Mouse (Mus musculus) embryonic facial prominence, embryonic 14.5 days (tissue): ENCODE measurements around the gene Mthfd1l. TPM values are rescaled to one million over a fixed set of nuclear protein-coding genes. Genes with fewer than 3 reads are reported as not detected.
A peak's percentile ranks its signal among the peaks of the same experiment; 100 is the strongest.

Experiments used
- ATAC-seq: fragments of 200-750 bp; cut with Nextera tagmentation; 2 replicates; pipeline ENCODE4 v1.8.0; 2017; ENCODE audit warnings: low read depth, moderate number of reproducible peaks, moderate TSS enrichment
- DNase-seq: peaks from one replicate; pipeline ENCODE4 v3.0.0-alpha.2; 2015; ENCODE audit warnings: low spot score
- H3K27ac ChIP-seq: fragments of 300-500 bp; sonication (generic); replicated peaks from 2 replicates; pipeline ENCODE4 v1.5.1; 2014; ENCODE audit warnings: low read depth, mild to moderate bottlenecking, low read length, moderate library complexity
- H3K27me3 ChIP-seq: fragments of 300-500 bp; sonication (generic); replicated peaks from 2 replicates; pipeline ENCODE4 v1.6.1; 2014; ENCODE audit warnings: low read length; ENCODE audit not compliant: control insufficient read depth, insufficient read depth
- H3K36me3 ChIP-seq: fragments of 300-500 bp; sonication (generic); 2 replicates; pipeline ENCODE4 v1.6.1; 2014; ENCODE audit warnings: low read length, mixed read lengths; ENCODE audit not compliant: control insufficient read depth, insufficient read depth
- H3K4me1 ChIP-seq: fragments of 300-500 bp; sonication (generic); 2 replicates; pipeline ENCODE4 v1.6.1; 2014; ENCODE audit warnings: antibody characterized with exemption, low read length; ENCODE audit not compliant: control insufficient read depth, insufficient read depth
- H3K4me2 ChIP-seq: fragments of 300-500 bp; sonication (generic); 2 replicates; pipeline ENCODE4 v1.6.1; 2014; ENCODE audit warnings: low read depth, mild to moderate bottlenecking, low read length, moderate library complexity, mixed read lengths
- H3K4me3 ChIP-seq: fragments of 300-500 bp; sonication (generic); 2 replicates; pipeline ENCODE4 v1.5.1; 2014; ENCODE audit warnings: low read depth, mild to moderate bottlenecking, low read length
- H3K9ac ChIP-seq: fragments of 300-500 bp; sonication (generic); 2 replicates; pipeline ENCODE4 v1.6.1; 2014; ENCODE audit warnings: low read depth, mild to moderate bottlenecking, low read length, moderate library complexity, mixed read lengths
- H3K9me3 ChIP-seq: fragments of 300-500 bp; sonication (generic); 2 replicates; pipeline ENCODE4 v1.6.1; 2016; ENCODE audit warnings: low read length; ENCODE audit not compliant: control insufficient read depth
- WGBS: fragments of 180-500 bp; shearing (Covaris S2); extraction: QIAGEN DNeasy Blood & Tissue Kit; methylation state at CpG from one replicate; pipeline ENCODE4 v1.1.7; 2014; 5-methylcytosine and 5-hydroxymethylcytosine counted together
- polyA plus RNA-seq: library from polyadenylated mRNA; unstranded; fragments of >200 nt; fragmentation: Nextera tagmentation; extraction: Ambion mirVana; gene quantifications from 2 replicates; pipeline ENCODE4 v1.2.1, GENCODE M21; 2014

Mthfd1l gene
- polyA plus RNA-seq, 1 experiment from 2014 or later = 8.6 TPM

DNA sequence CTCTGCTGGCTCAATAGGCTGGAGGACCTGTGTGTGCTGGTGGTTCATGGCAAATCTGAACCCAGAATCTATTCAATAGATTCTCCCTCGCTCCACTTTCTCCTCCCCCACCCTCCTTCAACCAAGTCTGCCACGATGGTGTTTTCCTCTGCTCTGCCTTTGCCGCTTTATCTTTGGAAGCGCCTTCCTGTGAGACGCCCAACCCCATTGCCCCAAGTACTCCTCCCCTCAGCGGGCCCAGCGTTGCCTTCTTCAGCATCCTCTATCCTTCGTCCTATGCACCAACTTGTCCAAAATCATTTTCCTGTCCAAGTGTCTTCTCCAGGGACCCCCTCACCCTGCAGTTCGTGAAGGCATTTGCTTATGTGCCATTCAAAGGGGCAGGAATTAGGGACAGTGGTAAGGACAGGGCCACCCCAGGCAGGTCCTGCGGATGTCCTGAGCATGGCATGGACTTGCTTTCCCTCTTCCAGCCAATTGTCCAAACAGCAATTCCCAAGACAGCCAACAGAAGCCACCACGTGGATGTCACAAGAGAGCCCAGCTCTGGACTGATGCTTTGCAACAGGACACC lies 157.2 kb downstream of the Mthfd1l start:
- Histone ChIP-seq H3K4me1 (peaks cover 16% of the 10 kb centered on the region; the same call in 1 of the 2 replicates), H3K27me3 (no peaks in the 10 kb centered on the region), H3K36me3 (no peaks in the 10 kb centered on the region), H3K4me3 (no peak overlapping the region), H3K4me2 (no peak overlapping the region), H3K9me3 (no peaks in the 10 kb centered on the region), H3K27ac (no peak overlapping the region), H3K9ac (no peak overlapping the region)
- ATAC-seq = no peak
- DNase-seq = no peak
- 81% methylated on average over 11 of the region's 11 CpGs for WGBS

DNA sequence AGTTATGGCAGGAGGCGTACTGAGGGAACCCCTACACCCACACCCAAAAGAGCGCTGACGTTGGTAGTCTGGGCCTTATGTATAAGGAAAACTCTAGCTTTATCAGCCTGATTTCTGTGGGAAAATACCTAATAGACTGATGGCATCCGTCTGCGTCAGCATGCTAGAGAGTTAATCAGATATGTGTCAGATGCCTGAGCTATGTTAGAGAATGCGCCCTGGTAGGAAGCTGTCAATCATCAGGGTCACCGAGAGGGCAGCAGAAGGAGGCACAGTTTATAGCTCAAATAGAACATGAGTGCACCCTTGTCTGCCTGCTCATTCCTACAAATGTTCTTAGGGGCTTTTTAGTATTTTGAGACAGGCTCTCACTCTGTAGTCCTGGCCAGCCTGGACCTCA lies 159.8 kb downstream of the Mthfd1l start:
- Histone ChIP-seq H3K4me2 (no peak overlapping the region), H3K9ac (no peak overlapping the region), H3K4me3 (no peak overlapping the region), H3K9me3 (no peaks in the 10 kb centered on the region), H3K27ac (no peak overlapping the region), H3K27me3 (no peaks in the 10 kb centered on the region), H3K4me1 (peaks cover 5% of the 10 kb centered on the region; the same call in 1 of the 2 replicates), H3K36me3 (no peaks in the 10 kb centered on the region)
- 0 out of 2 replicates have a peak, but pooled peaks have one; percentile 49 for ATAC-seq
- DNase-seq = peak; percentile 45
- 43% methylated on average over 7 of the region's 7 CpGs for WGBS

DNA sequence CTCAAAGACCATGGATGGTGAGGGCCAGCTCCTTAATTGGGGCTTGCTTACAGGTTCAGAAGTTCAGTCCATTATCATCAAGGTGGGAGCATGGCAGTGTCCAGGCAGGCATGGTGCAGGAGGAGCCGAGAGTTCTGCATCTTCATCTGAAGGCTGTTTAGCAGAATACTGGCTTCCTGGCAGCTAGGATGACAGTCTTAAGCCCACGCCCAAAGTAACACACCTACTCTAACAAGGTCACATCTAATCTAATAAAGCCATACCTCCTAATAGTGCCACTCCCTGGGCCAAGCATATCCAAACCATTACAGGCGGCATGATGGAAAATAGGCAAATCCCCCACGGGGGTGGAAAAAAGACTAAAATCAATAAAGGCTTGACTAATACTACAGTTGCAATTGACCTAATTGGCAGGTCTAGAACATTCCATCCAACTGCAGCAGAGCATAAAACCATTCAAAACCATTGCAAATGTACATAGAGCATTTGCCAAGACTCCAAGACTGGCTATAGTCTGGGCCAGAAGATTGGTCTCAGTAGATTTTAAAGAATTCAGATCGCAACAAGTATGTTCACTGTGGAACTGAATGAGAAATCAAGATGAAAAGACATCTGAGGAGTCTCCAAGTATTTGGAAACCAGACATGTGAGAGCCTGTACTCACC lies 162.3 kb downstream of the Mthfd1l start:
- no peak overlapping the region for H3K4me3 ChIP-seq
- DNase-seq (no peak), ATAC-seq (no peak)
- no peak overlapping the region for H3K27ac ChIP-seq
- H3K9me3 ChIP-seq = no peaks in the 10 kb centered on the region
- no peaks in the 10 kb centered on the region for H3K4me1 ChIP-seq
- no peaks in the 10 kb centered on the region for H3K36me3 ChIP-seq
- H3K27me3 ChIP-seq = no peaks in the 10 kb centered on the region
- WGBS = 90% methylated on average over 5 of the region's 5 CpGs
- no peak overlapping the region for H3K4me2 ChIP-seq
- no peak overlapping the region for H3K9ac ChIP-seq

DNA sequence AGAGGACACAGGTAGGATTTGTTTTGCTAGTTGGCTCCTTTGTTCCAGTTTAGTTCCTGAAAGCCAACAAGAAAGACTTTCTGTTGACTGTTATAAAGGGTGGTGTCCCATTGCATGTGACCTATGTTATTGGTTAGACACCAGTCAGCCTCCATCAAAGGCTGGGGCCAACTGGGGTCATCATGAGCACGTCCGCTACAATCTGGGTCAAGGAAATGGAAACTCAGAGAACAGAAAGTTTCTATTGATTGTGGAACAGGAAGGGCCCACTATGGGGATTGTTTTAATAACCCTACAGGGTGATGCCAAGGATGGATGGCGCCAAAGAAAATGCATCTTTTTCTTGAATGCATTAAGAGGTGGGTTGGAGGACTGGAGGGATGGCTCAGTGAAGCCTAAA lies 166.6 kb downstream of the Mthfd1l start:
- WGBS = 63% methylated on average over 3 of the region's 3 CpGs

DNA sequence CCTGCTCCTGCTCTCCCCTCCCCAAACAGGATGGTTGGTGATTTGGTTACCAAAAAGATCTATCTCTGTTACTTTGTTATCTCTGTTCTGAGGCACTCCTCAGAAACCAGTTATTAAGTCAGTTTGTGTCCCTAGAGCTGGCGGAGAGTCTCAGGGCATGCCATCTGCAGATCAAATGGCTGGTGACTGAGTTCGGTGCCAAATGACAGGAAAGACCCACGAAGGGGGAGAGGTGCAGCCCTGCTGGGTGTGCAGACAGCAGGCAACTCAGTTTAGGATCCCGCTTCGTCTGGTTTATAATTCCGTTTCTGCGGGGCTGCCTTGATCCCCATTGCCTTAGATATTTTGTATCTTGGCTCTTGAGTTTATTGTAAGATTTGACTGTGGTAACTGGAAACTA lies 168.8 kb downstream of the Mthfd1l start:
- no peaks in the 10 kb centered on the region for H3K9me3 ChIP-seq
- no peak overlapping the region for H3K4me2 ChIP-seq
- H3K4me1 ChIP-seq = no peaks in the 10 kb centered on the region
- H3K36me3 ChIP-seq = no peaks in the 10 kb centered on the region
- no peak for ATAC-seq
- H3K9ac ChIP-seq = no peak overlapping the region
- no peak overlapping the region for H3K4me3 ChIP-seq
- no peak overlapping the region for H3K27ac ChIP-seq
- no peaks in the 10 kb centered on the region for H3K27me3 ChIP-seq
- WGBS = 55% methylated on average over 7 of the region's 7 CpGs
- no peak for DNase-seq

More for the DNA sequence above, 166.6 kb downstream of the Mthfd1l start:
- H3K9me3 ChIP-seq = no peaks in the 10 kb centered on the region
- H3K36me3 ChIP-seq = no peaks in the 10 kb centered on the region
- H3K4me2 ChIP-seq = no peak overlapping the region
- no peaks in the 10 kb centered on the region for H3K27me3 ChIP-seq
- H3K4me3 ChIP-seq = no peak overlapping the region
- H3K27ac ChIP-seq = no peak overlapping the region
- H3K4me1 ChIP-seq = no peaks in the 10 kb centered on the region
- no peak overlapping the region for H3K9ac ChIP-seq
- ATAC-seq = no peak
- no peak for DNase-seq

DNA sequence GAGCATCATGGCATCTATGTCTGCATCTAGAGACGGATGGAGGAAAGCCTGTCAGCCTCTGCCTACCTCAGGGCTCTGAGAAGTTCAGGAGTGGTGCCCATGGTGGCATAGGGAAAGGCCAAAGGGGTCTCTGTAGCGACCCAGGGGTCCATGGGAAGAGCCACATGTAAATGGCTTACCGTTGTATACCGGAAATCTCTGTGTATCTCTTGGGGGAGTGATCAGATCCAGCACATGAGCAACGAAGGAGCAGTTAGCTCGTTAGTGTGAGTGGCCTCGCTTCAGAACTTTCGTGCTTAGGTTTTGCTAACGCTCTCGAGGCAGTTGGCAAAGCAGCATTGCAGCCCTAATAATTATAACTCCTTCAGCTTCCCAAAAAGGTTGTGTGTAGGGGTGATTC lies 169.9 kb downstream of the Mthfd1l start:
- H3K9me3 ChIP-seq = no peaks in the 10 kb centered on the region
- H3K27ac ChIP-seq = no peak overlapping the region
- no peak overlapping the region for H3K9ac ChIP-seq
- WGBS = 80% methylated on average over 10 of the region's 10 CpGs
- H3K4me1 ChIP-seq = no peaks in the 10 kb centered on the region
- no peak overlapping the region for H3K4me3 ChIP-seq
- H3K27me3 ChIP-seq = no peaks in the 10 kb centered on the region
- no peak for DNase-seq
- H3K36me3 ChIP-seq = no peaks in the 10 kb centered on the region
- ATAC-seq = no peak
- no peak overlapping the region for H3K4me2 ChIP-seq

DNA sequence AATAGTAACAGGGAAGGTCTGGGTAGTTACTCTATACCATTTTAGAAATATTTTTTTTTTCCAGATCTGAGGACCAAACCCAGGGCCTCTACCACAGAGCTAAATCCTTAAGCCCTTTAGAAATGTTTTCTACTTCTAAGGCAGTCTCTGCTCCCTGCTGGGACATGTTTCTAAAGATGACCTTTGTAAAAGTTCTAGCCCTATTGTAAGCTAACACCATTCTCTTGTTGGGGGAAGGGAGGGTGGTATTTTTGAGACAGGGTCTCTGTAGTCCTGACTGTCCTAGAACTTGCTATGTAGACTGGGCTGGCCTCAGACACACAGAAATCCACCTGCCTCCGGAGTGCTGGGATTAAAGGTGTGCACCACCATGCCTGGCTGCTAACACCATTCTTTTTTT lies 170.5 kb downstream of the Mthfd1l start:
- no peak overlapping the region for H3K4me2 ChIP-seq
- no peak overlapping the region for H3K4me3 ChIP-seq
- H3K36me3 ChIP-seq = no peaks in the 10 kb centered on the region
- no peak for DNase-seq
- no peaks in the 10 kb centered on the region for H3K9me3 ChIP-seq
- no peak overlapping the region for H3K27ac ChIP-seq
- H3K9ac ChIP-seq = no peak overlapping the region
- H3K27me3 ChIP-seq = no peaks in the 10 kb centered on the region
- 83% methylated on average over 1 of the region's 1 CpGs for WGBS
- ATAC-seq = no peak
- H3K4me1 ChIP-seq = no peaks in the 10 kb centered on the region

DNA sequence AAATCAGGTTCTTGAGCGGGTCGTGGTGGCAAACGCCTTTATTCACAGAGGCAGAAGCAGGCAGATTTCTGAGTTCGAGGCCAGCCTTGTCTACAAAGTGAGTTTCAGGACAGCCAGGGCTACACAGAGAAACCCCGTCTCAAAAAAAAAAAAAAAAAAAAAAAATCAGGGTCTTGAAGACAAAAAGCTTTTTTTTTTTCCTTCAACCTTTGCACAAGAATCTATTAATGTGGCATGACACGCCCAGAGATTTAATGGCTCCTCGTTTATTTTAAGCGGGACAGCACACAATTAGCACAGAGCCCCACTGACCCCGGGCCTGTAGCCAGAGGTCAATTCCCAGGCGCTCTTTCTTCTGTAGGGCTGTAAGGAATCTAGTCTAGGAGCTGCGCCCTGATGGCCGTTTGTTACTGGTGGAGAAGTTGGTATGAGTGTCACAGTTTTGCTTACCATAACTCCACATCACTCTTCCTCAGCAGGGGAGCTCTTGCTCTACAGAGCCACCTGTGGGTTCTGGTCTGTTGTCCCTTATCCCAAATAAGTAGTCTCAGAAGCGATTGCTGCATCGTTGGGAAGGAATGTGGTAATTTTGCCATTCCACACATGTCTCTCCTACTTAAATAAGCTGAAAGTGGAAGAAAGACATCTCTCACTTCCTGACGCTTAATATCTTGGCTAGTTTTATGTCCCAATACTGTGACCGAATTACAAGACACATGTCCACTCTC lies 172.3 kb downstream of the Mthfd1l start:
- no peaks in the 10 kb centered on the region for H3K9me3 ChIP-seq
- 60% methylated on average over 16 of the region's 16 CpGs for WGBS
- H3K4me1 ChIP-seq = no peaks in the 10 kb centered on the region
- no peak for ATAC-seq
- no peak overlapping the region for H3K27ac ChIP-seq
- no peak overlapping the region for H3K9ac ChIP-seq
- no peak for DNase-seq
- H3K27me3 ChIP-seq = no peaks in the 10 kb centered on the region
- H3K36me3 ChIP-seq = no peaks in the 10 kb centered on the region
- no peak overlapping the region for H3K4me2 ChIP-seq
- no peak overlapping the region for H3K4me3 ChIP-seq
